Mouse (Mus musculus): Measurements from ENCODE around the gene Mip.
"Not testable (repeated sequence)": the region's sequence is repeated elsewhere in the genome, so short reads cannot be mapped to it uniquely, and the experiment has no call there.

Mip gene

GRCm38 (mm10) chr10:128244121-128244520 lies 18.5 kb downstream of the Mip start:
- DNase-seq (ENCODE audit: inconsistent age in 2 of 2, low spot score in 1 of 2): no peak

- DNase-seq (ENCODE audit: inconsistent age in 2 of 2, low spot score in 1 of 2): peak in 1 of 2 experiments; percentile 52
Measured at GRCm38 (mm10) chr10:128247020-128247732, 21.5 kb downstream of the Mip start.

DNA sequence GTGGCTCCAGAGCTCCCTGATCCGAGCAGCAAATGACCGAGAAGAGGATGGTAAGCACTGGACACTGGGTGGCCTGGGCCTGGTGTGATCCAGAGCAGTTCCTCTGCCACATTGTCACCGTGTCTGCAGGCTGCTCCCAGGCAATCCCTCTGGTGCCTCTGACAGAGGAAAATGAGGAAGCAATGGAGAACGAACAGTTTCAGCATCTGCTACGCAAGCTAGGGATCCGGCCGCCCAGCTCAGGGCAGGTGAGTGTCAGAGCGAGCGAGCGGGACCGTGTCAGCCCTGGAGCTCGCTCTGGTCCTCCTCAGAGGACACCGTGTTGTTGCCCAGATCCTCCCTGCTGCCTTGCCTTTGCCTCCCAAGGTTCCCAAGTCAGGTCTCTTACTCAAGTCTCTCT lies 24.9 kb downstream of the Mip start:
- no peak for DNase-seq (ENCODE audit: inconsistent age in 2 of 2, low spot score in 1 of 2)

- DNase-seq (ENCODE audit: inconsistent age in 2 of 2, low spot score in 1 of 2): peak in 1 of 2 experiments; percentile 74
Measured at GRCm38 (mm10) chr10:128253677-128254255, 28.1 kb downstream of the Mip start, which contains the start of gene Apon. Gene Apon, plus strand, starts transcription at chr10:128254096.

DNA sequence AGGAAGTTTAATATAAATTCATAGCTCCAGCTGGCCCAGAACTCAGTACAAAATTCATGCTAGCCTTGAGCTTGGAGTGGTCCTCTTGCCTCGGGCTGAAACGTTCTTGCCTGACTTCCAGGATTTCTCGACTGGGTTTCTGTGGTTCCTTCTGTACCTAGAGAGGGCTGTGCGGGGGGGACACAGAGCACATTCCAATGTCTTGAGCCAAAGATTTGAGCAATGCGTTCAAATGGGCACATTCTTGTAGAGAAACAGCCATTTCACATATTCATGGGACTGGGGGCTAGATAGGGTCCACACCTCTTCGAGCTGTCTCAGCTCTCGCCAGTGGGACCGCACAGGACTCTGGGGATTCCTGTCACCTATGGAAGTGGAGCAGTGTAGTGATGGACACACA lies 30.3 kb downstream of the Mip start:
- no peak for DNase-seq (ENCODE audit: inconsistent age in 2 of 2, low spot score in 1 of 2)

DNA sequence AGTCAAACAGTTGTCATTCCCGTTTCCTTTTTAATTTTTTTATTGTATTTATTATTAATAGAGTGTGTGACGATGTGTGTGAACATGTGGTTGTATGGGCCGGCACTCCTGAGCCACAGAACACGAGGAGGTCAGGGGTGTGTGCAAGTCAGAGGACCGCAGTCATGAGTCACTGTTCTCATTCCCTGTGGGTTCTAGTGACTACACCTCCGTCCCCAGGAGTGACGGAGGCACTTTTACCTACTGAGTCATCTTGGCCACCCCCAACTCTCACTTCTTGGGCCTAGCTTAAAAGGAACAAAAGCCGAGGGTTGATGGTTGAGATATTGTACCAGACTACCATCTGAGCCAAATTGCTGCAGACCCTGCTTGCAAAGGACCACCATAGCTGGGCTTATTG lies 30.7 kb downstream of the Mip start:
- no peak for DNase-seq (ENCODE audit: inconsistent age in 2 of 2, low spot score in 1 of 2)

GRCm38 (mm10) chr10:128258953-128259352 lies 33.3 kb downstream of the Mip start:
- DNase-seq (ENCODE audit: inconsistent age in 2 of 2, low spot score in 1 of 2): no peak

DNA sequence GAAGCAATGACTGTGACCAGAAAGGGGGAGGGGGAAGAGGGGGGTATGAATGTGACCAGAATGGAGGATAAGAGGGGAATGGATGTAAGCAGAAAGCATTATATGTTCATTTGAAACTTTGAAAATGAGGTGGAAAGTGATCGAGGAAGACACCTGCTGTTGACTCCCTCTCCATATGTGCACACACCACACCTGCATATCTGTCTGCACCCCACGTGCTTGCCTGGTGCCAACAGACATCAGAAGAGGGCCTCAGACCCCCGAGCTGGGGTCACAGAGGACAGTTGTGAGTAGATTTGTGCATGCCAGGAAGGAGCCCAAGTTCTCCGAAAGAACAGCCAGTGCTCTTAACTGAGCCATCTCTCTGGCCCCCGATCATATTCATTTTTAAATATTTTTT lies 34.3 kb downstream of the Mip start:
- no peak for DNase-seq (ENCODE audit: inconsistent age in 2 of 2, low spot score in 1 of 2)

- peak; percentile 53 to 55 for DNase-seq (ENCODE audit: inconsistent age in 2 of 2, low spot score in 1 of 2)
Measured at GRCm38 (mm10) chr10:128260376-128260775, 34.7 kb downstream of the Mip start.

DNA sequence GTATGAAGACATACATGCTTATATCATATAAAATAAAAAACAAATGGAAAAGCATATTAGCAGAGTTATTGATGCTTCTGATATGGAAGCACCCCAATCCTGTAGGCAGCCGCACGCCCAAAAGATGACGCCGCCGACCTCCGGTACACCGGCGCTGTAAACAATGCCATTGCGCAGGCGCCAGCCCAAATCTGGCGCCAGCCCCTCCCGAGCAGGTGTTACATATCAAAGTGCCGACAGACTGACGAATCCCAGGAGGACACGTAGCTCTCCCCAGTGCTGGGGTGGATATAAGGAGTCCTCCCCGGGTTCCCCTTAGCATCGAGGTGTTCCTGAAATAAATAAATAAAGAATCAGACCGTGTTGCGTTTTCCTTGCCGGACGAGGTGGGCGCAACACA lies 36.7 kb downstream of the Mip start:
- DNase-seq (ENCODE audit: inconsistent age in 2 of 2, low spot score in 1 of 2): no peak

GRCm38 (mm10) chr10:128263393-128264310 lies 38.0 kb downstream of the Mip start:
- DNase-seq (ENCODE audit: inconsistent age in 2 of 2, low spot score in 1 of 2): no peak

DNA sequence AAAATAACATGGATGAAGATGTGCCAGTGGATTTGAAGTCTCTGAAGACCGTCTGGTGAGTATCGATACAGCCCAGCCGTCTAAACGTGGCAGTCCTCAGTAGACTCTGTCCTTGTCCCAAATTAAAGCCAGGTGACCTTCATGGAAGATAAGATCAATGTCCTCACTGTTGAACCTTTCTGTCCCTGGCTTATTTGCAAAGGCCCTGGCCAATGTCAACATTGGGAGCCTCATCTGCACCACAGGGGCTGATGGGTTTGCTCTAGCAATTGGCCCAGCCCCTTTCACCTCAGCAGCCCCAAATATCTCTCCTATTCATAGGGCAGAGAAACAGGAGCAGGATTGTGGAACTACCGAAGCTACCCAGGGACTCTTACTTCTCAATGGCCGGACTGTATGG lies 42.7 kb downstream of the Mip start, which contains the start of gene Apof:
TSS of gene Apof (plus strand) at position 301 of the 400 bp plus-strand sequence.
- peak; percentile 43 to 76 for DNase-seq (ENCODE audit: inconsistent age in 2 of 2, low spot score in 1 of 2)

- DNase-seq (ENCODE audit: inconsistent age in 2 of 2, low spot score in 1 of 2): peak; percentile 25 to 61
Measured at GRCm38 (mm10) chr10:128269206-128269910, 43.7 kb downstream of the Mip start.

GRCm38 (mm10) chr10:128270287-128270841 lies 44.7 kb downstream of the Mip start, which contains the start of gene Stat2:
Gene Stat2, plus strand, starts transcription at chr10:128270559.
- peak; percentile 99 for DNase-seq (ENCODE audit: inconsistent age in 2 of 2, low spot score in 1 of 2)

DNA sequence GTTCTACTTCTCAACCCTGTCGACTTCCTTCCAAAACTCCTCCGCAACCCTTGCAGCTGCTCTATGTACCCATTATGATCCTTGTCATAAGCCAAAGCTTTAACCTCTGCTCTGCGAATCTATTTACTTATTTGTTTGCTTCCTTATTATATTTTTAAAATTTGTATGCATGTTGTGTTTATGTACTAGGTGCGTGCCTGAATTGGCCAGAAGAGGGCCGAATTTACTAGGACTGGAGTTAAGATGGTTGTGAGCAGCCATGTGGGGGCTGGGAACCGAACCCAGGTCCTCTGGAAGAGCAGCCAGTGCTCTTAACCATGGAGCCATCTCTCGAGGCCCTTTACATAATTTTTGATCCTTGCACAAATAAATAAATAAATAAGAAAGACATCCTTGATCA lies 45.2 kb downstream of the Mip start:
- DNase-seq (ENCODE audit: inconsistent age in 2 of 2, low spot score in 1 of 2): no peak

GRCm38 (mm10) chr10:128271883-128272282 lies 46.2 kb downstream of the Mip start:
- DNase-seq (ENCODE audit: inconsistent age in 2 of 2, low spot score in 1 of 2): peak in 1 of 2 experiments; percentile 72

DNA sequence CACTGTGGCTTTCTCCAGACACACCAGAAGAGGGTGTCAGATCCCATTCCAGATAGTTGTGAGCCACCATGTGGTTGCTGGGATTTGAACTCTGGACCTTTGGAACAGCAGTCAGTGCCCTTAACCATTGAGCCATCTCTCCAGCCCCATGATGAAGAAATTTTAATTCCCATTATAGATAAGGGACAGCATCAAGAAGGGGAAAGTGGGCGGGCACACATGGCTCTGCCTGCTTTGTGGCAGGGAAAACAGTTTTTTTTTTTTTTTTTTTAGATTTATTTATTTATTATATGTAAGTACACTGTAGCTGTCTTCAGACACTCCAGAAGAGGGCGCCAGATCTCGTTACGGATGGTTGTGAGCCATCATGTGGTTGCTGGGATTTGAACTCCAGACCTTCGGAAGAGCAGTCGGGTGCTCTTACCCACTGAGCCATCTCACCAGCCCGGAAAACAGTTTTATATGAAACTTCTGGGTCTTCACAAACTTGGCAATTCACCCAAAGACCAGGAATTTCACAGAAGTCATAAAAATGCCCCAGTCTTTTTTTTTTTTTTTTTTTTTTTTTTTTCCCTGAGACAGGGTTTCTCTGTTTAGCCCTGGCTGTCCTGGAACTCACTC lies 47.3 kb downstream of the Mip start:
- DNase-seq (ENCODE audit: inconsistent age in 2 of 2, low spot score in 1 of 2): not testable (repeated sequence)

- DNase-seq (ENCODE audit: inconsistent age in 2 of 2, low spot score in 1 of 2): not testable (repeated sequence)
Measured at GRCm38 (mm10) chr10:128275374-128275773, 49.7 kb downstream of the Mip start.

DNA sequence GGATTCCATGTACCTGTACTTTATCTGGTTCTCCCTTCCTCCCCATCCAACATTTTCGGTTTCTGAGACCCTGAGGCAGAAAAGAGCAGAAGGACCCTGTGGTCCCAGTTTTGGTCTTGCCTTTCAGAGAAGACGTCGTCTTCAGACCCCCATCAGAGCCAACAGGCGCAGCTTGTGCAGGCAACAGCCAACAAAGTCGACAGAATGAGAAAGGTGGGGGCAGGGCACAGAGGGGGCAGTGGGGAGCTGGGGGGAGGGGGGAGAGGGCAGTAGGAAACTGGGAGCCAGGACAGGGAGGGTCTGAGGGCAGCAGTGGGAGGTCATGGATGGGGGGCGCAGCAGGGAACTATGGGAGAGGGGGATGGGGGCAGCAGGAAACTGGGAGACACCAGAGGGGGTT lies 52.5 kb downstream of the Mip start:
- no peak for DNase-seq (ENCODE audit: inconsistent age in 2 of 2, low spot score in 1 of 2)

DNA sequence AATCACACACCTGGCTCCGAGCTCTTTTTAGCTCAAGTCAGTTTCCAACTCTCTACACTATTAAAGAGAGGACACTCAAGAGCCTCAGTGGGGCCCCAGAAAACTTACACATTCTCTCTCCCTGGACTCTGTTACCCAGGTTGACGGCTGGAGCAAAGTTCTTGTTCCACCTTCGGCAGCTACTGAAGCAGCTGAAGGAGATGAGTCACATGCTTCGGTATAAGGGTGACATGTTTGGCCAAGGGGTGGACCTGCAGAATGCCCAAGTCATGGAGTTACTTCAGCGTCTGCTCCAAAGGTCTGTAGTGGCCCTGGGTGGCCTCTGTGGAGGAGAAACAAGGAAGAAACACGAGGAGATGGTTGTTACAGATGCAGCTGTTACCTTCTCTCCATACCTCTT lies 55.3 kb downstream of the Mip start:
- no peak for DNase-seq (ENCODE audit: inconsistent age in 2 of 2, low spot score in 1 of 2)
